Mouse (Mus musculus): ENCODE data around the gene Rpl19.

Gene Rpl19

GRCm38 (mm10) chr11:97998898-97999608, 27.5 kb upstream of the Rpl19 start:
- no peak for DNase-seq (ENCODE audit: low spot score in 2 of 2)

- DNase-seq (ENCODE audit: low spot score in 2 of 2) = no peak
Observed at GRCm38 (mm10) chr11:97999748-98000147, 26.8 kb upstream of the Rpl19 start.

GRCm38 (mm10) chr11:98000378-98001140, 26.0 kb upstream of the Rpl19 start:
- no peak for DNase-seq (ENCODE audit: low spot score in 2 of 2)

DNA sequence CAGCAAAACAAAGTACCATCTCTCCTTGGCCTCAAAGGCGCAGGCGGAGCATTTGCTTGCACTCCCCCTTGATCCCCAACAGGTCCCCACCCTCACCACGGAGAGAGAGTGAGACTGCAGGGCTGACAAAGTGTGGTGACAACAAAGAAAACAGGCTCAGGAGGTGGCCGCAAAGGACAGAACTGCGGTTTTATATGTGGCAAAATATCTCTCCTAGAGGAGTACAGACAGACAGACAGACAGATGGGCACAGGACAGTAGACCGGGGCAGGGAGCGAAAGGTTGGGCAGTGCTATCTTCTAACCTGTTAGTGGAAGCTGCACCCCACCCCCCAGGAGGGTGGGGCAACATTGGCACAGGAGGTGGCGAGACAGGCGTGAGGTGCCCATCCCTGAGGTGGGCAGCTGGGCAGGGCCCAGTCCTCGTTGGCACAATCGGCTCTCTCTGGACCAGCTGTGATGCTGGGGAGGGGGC, 25.1 kb upstream of the Rpl19 start:
- no peak for DNase-seq (ENCODE audit: low spot score in 2 of 2)

DNA sequence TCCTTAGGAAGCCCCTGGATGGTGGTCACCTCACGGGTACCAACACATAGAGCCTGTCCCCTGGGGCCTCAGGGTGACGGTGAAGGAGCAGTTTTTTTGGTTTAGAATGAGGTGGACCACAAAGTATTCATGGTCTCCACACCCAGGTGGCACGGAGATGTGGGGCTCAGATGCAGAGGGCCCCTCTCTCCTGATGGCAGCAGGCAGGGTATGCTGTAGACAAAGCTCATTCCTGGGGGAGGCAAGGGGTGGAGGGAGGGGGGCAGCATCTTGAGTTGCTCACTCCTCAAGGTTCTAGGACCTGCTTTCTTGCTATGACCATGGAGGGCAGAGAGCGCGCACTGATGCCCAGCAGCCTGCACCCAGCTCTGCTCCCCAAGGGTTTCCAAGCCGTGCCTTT, 24.5 kb upstream of the Rpl19 start:
- DNase-seq (ENCODE audit: low spot score in 2 of 2) = no peak

DNA sequence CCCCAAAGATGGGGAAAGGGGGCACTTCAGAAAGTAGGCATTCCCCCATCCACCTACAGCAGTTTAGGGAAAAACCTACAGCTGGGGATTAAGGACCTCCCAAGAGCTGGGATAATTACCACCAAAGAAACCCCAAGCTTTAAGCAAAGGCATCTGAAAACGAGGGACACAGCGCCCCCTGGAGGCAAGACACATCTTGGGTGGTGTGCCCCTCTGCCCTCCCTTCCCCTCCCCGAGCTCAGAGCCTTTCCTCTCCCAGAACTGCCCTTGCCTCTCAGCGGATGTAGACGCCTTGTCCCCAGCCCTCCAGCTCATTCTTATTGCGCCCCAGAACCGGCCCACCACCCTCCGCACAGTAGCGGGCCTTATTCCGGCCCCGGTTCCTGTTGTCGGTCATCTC, 23.9 kb upstream of the Rpl19 start:
- DNase-seq (ENCODE audit: low spot score in 2 of 2) = peak in 1 of 2 experiments; percentile 58

DNA sequence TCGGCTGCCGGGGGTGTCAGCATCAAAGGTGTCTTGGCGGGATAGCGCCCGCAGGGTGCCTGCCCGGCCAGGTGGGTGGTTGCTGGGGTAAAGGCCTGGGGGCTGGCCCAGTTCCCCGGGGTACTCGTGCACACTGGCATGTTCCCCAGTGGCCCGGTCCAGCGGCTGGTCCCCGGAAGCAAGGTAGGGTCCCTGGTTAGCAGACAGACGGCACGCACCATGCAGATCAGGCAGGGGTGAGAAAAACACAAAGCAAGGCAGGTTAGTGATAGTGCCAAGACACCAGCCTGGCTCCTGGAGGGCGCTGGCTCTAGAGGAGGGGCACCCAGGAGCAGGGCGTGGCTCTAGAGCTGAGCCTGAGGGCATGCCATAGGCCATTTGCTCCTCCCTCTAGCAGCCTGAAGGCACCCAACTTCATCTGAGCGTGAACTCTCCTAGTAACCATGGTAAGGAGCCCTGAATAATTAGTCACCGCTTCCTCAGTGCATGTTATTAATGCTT, 23.3 kb upstream of the Rpl19 start:
- no peak for DNase-seq (ENCODE audit: low spot score in 2 of 2)

DNA sequence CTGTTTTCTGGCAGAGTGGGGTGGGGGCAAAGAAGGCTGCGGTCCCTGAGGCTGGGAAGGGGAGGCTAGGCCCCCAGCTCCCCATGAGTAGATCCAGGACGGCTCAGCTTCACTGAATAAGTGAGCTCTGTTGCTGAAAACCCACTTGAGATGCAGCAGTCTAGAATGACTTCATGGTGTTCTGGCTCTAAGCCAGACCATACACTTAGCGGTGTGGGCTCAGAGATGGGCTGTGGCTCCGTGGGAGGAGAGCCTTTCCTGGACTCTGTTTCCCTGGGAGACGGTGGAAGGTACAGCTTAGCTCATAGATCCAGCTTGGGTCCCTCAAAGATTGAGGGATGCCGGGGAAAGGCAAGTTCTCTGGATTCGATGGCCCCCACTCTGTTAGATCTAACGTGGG, 22.3 kb upstream of the Rpl19 start:
- DNase-seq (ENCODE audit: low spot score in 2 of 2) = no peak

GRCm38 (mm10) chr11:98005076-98005475, 21.4 kb upstream of the Rpl19 start:
- no peak for DNase-seq (ENCODE audit: low spot score in 2 of 2)

DNA sequence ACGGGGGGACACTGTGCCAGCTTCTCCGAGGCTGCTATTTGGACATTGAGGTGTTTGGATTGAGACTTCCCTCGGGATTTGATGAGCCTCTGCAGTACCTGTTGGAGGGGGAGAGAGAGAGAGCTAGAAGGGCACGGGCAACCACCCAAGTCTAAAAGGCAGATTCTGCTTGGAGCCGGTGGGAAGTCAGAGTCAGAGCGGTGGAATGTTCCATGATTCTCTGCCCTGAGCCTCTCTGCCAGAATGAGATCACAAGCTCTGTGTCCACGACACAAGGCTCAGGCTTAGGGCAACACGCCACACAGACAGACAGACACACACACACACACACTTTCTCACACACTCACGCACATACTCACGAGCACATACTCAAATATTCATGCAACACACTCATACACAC, 20.8 kb upstream of the Rpl19 start:
- no peak for DNase-seq (ENCODE audit: low spot score in 2 of 2)

DNA sequence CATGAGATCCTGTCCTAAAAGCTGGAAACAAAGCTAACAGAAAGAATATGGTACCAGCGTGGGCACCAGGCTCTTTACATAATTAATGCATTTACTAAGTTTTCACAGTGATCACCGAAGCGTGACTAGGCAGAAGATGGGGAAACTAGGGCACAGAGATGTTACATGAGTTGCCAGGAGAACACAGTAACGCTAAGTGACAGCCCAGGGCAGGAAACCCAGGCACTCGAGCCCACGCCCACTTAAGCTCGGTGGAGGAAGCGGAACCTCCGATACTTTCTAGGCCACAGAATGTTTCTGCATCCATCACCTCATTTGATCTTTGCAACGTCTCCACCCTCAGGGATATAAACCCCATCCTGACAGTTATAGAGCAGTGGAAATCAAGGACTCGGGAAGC, 18.4 kb upstream of the Rpl19 start:
- no peak for DNase-seq (ENCODE audit: low spot score in 2 of 2)

GRCm38 (mm10) chr11:98011716-98012115, 14.8 kb upstream of the Rpl19 start:
- no peak for DNase-seq (ENCODE audit: low spot score in 2 of 2)

DNA sequence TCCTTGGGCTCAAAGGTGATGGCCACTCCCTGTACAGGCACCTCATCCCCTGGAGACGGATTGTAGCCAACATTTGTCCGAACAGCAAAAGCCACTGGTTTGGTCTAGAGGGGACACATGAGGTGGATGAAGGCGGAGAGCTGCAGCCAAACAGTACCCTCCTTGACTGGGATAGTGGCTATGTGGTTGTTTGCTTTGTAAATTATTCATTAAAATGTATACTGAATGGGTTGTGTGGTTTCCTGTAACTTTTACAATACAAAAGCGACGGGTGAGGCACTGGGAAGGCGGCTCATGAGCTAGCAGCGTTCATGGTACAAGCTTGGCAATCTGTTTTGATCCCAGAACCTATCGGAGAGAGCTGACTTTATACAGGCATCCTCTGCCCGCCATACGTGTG, 13.7 kb upstream of the Rpl19 start:
- no peak for DNase-seq (ENCODE audit: low spot score in 2 of 2)

- no peak for DNase-seq (ENCODE audit: low spot score in 2 of 2)
Observed at GRCm38 (mm10) chr11:98016177-98016576, 10.3 kb upstream of the Rpl19 start.

GRCm38 (mm10) chr11:98016824-98017223, 9.7 kb upstream of the Rpl19 start:
- DNase-seq (ENCODE audit: low spot score in 2 of 2) = no peak

- no peak for DNase-seq (ENCODE audit: low spot score in 2 of 2)
Observed at GRCm38 (mm10) chr11:98018222-98018621, 8.3 kb upstream of the Rpl19 start.

- no peak for DNase-seq (ENCODE audit: low spot score in 2 of 2)
Observed at GRCm38 (mm10) chr11:98018858-98019641, 7.5 kb upstream of the Rpl19 start.

- DNase-seq (ENCODE audit: low spot score in 2 of 2) = no peak
Observed at GRCm38 (mm10) chr11:98019883-98020610, 6.5 kb upstream of the Rpl19 start.

GRCm38 (mm10) chr11:98020710-98021109, 5.8 kb upstream of the Rpl19 start:
- no peak for DNase-seq (ENCODE audit: low spot score in 2 of 2)

DNA sequence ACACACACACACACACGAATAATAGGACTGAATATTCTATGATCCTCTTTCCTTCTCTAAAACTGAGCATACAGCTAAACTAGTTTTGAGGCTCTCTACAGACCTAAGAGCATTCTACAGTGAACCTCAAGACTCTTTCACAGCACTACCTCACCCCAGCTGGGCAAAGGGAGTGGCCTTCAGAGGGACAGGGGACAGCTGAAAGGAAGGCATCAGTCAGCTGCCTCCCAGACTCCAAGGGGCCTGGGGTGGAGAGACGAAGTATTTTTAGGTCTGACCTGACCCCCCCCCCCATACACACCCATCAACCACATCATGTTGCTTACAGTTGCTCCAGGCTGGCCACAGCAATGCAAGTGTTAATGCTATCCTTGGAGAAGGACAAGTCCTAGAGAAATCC, 5.4 kb upstream of the Rpl19 start:
- no peak for DNase-seq (ENCODE audit: low spot score in 2 of 2)

DNA sequence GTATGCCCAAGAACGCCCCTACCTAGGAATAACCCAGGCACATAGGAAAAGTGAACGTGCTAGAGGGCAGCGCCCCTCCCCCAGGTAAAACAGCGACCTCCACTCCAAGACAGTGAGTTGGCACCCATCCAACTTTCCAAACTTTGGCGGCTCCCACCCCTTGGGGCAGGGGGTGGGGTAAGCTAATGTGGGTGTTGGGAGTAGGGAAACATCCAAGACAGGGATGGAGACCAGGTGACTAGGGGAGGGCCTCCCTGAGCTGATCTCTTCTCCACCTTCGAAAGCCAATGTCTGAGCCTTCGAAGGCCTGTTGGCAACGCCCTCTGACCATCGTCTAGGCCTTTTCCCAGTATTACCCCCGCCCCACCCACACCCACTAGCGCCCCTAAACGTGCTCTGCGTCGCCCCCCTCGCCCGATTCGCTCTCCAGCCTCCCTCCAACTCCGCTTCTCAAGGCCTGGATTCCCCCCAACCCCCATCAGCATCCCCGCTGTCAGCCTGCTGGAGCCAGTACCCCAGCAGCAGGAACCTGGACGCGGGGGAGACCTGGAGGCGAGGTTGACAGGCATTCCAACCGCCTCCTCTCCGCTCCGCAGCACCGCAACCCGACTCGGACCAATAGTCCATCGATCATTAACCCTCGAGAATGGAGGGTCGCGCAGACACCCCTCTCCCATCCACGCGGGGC, 4.8 kb upstream of the Rpl19 start:
- DNase-seq (ENCODE audit: low spot score in 2 of 2) = peak in 1 of 2 experiments; percentile 30

All from urinary bladder, adult 18-20 months (tissue).